Mouse (Mus musculus) neutrophil, adult 65 days (primary cell): ENCODE data around the gene Tmem198. TPM values are rescaled to one million over a fixed set of nuclear protein-coding genes. Genes with fewer than 3 reads are reported as not detected.

ENCODE experiments used
- total RNA-seq: library from RNA; stranded (reverse); gene quantifications from 2 replicates; pipeline ENCODE4 v1.2.4, GENCODE M21; 2023

Tmem198 gene
- total RNA-seq: not detected in 2 replicates

DNA sequence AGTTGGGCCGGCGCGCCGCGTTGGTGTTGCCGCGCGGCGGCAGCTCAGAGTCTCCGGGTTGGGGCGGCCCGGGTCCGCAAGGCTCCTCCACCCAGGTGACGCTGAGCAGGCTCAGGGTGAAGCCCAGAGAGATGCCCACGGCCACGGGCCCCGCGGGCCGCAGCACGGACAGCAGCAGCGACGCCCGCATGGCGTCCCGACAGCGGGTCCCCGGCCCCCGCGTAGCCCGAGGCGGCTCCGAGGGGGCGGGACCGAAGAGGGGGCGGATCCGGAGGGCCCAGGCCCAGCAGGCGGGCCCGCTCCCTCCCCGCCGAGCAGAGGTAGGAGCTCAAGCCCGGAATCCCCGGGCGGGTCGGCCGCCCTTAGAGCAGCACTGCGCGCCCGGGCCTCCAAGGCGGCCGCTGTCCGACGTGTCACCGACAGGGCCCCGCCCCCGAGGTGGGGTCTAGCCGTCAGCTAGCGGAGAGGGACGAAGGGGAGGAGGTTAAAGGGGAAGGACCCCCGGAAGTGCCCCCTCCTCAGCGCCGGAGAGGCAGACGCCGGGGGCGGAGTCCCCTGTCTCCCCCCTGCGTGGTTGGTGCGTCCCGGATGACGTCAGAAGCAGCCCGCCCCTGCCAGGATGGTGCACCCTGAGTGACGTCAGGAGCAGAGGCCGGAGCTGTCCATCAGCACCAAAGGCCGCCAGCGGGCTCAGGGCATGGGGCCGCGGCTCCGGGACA lies at the start of gene Tmem198, which contains the start of gene Chpf:
TSS of gene Tmem198 (plus strand) at position 617 of the 719 bp plus-strand sequence.
TSS of gene Chpf (minus strand) at position 392 of the 719 bp plus-strand sequence.

GRCm38 (mm10) chr1:75435475-75436328 lies 43.6 kb upstream of the Tmem198 start, which contains the start of gene Gmppa:
TSS of gene Gmppa (plus strand) at chr1:75435930.

DNA sequence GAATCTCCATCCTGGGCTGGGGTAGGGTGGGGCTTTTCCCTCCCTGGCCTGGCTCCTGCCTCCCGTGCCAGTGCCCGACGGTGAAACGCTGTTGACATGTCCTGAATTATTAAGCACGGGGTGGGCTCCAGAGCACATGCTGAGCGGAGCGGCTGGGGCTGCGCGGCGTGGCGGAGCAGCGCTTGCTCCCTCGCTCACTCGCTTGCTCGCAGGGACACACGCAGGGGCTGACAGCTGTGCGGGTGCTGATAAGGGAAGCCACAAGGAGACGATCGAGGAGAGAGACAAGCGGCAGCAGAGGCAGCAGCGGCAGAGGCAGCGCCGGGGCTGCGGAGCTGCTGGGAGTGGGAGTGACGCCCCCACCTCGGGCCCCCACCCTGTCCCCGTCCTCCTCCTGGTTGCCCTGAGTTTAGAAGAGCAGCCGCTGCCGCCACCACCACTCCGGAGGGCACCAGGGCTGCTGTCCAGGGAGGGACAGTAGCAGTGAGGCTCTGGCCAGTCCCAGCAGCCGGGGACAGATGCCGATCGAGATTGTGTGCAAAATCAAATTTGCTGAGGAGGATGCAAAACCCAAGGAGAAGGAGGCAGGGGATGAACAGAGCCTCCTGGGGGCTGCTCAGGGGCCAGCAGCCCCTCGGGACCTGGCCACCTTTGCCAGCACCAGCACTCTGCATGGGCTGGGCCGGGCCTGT lies 28.9 kb upstream of the Tmem198 start, which contains the start of gene Asic4:
TSS of gene Asic4 (plus strand) at position 123 of the 692 bp plus-strand sequence.

DNA sequence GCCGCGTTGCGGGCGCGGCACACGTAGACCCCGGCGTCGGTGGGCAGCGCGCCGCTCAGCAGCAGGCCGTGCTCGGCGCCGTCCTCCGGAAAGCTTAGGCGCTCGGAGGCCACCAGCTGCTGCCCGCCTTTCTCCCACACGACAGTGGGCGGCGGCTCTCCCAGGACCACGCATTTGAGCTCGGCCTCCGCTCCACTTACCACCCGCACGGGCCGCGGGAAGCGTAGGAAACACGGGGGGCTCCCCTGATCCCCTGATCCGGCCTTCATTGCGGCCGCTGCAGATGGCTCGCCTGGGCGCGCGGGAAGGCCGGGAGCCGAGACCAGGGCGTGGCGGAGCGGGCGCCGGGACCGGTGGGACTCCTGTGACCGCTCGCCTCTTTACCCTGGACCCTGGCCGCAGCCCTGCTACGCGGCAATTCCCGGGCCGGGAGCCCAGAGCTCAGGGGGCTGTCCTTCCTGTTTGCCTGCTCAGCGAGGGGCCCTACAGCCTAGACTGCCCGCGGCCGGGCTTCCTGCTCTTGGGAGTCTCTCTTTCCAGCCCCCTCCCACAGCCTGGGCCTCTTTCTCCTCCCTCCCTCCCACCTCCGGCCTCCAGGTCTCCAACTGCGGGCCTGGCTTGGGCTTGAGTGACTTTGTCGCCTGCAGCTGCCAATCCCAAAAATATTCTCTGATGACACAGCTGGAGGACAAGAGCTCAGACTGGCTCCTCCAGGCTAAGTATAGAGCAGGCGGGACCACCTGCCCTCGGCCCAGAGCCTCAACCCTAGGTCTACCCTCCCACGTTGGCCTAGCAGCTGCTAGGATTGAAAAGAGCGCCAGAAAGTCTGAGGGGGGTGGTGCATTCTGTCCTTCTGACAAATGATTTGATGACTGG lies 26.9 kb downstream of the Tmem198 start, which contains the start of gene Obsl1:
TSS of gene Obsl1 (minus strand) at position 497 of the 876 bp plus-strand sequence.

GRCm38 (mm10) chr1:75507006-75507405 lies 27.7 kb downstream of the Tmem198 start, which contains the start of gene Inha:
TSS of gene Inha (plus strand) at chr1:75507077.

DNA sequence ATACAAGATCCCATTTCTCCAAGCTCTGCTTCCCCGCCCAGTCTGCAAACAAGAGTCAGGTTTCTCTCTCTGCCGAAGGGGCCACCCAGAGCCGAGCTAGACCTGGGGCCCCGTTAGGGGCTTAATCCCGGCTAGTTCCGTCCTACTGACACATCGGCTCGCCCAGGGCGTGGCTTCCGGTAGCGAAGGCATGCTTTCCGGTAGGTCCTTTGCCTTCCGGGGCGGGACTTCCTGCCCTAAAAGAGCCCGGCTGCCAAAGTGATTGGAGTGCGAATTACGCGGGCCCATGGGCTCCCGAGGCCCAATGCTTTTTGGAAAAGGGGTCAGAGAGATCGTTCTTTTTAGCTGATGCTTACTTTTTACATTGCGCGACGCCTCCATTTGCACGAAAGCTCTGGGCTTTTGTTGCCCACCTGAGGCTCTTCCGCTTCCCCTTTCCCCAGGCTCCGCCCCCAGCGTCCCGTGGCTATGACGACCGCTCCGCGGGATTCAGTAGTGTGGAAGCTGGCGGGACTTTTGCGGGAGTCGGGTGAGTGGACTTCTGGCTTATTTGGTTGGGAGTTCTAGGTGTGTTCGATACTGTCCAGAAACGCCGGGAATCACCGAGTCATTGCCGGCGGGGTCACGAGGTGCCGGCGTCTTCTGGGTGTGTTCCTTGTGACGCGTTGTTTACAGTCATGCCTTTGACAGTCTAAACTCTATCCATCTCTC lies 42.1 kb downstream of the Tmem198 start, which contains the start of gene Stk11ip:
TSS of gene Stk11ip (plus strand) at position 209 of the 711 bp plus-strand sequence.

Other genes with a start within 250 kb of the Tmem198 start
- not detected in 2 replicates for gene A630095N17Rik, start 247.4 kb upstream of the Tmem198 start, total RNA-seq
- 8.1 and 8.6 TPM in 2 replicates for gene Dnajb2, start 243.1 kb upstream of the Tmem198 start, total RNA-seq
- not detected in 2 replicates for gene Ptprn, start 215.0 kb upstream of the Tmem198 start, total RNA-seq
- not detected in 2 replicates for gene Resp18, start 201.1 kb upstream of the Tmem198 start, total RNA-seq
- 22.2 and 23.2 TPM in 2 replicates for gene Dnpep, start 161.5 kb upstream of the Tmem198 start, total RNA-seq
- not detected in 2 replicates for gene Des, start 119.2 kb upstream of the Tmem198 start, total RNA-seq
- 0.54 TPM in 1 of 2 replicates, not detected in the other for gene Speg, start 104.2 kb upstream of the Tmem198 start, total RNA-seq
- gene Gmppa, start 43.6 kb upstream of the Tmem198 start, total RNA-seq: 31.5 and 33.7 TPM in 2 replicates
- gene Asic4, start 29.1 kb upstream of the Tmem198 start, total RNA-seq: not detected in 2 replicates
- 0.43 and 1.5 TPM in 2 replicates for gene Chpf, start 225 bp upstream of the Tmem198 start, total RNA-seq
- not detected in 2 replicates for gene Obsl1, start 26.9 kb downstream of the Tmem198 start, total RNA-seq
- not detected in 2 replicates for gene Inha, start 27.5 kb downstream of the Tmem198 start, total RNA-seq
- 76.1 and 103 TPM in 2 replicates for gene Stk11ip, start 42.0 kb downstream of the Tmem198 start, total RNA-seq
- 0.38 TPM in 1 of 2 replicates, not detected in the other for gene Slc4a3, start 66.7 kb downstream of the Tmem198 start, total RNA-seq